21 mouse cellular contexts compared by ENCODE assay signal in genomic region chr1:91450851-91451250, GRCm38 (mm10). TPM values are rescaled to one million over a fixed set of nuclear protein-coding genes. Genes with fewer than 3 reads are reported as not detected.
DNase-seq lines count a peak whose midpoint lies in the region; ATAC-seq and TF ChIP-seq lines count a peak whose summit lies in the region.
"Had no signal": no experiment of that assay in that cellular context is flagged by ENCODE, and none has a peak within 500 bp of the region (broad histone marks: within the 10 kb centered on the region; RNA-seq: fewer than 3 reads in every experiment).

No protein-coding gene starts in this region.

- no peak for ATAC-seq in heart, embryonic 15.5 days (replicated peaks; ENCODE audit: insufficient number of reproducible peaks, insufficient read depth, low FRiP score, low read depth)
- ATAC-seq: activated CD4-positive, CD25-positive, alpha-beta regulatory T cell, adult 4 months; forebrain, embryonic 13.5 days; intestine, postnatal 0 days; lung, postnatal 0 days; midbrain, embryonic 16.5 days had no signal

- intact Hi-C loops in gastrocnemius, adult 2 months (cut with DNase I), result no loop called here

- WGBS in heart, embryonic 15.5 days, result 61% methylated on average over 5 of the region's 5 CpGs

- H3K36me3 ChIP-seq in heart, embryonic 15.5 days, result peaks cover 10% of the 10 kb centered on the region

- H3K4me2 ChIP-seq in heart, embryonic 15.5 days, result no peak overlapping the region
- H3K4me2 ChIP-seq: forebrain, embryonic 13.5 days; hindbrain, embryonic 12.5 days had no signal

- H3K27ac ChIP-seq in gastrocnemius, adult 2 months, result peak overlapping the region; percentile 41
- H3K27ac ChIP-seq in heart, embryonic 15.5 days, result peak overlapping the region; percentile 24
- H3K27ac ChIP-seq: forebrain, embryonic 13.5 days; hindbrain, embryonic 12.5 days; left cerebral cortex, adult 2 months; limb, embryonic 10.5 days; macrophage; stomach, postnatal 0 days had no signal

- no peaks in the 10 kb centered on the region for H3K27me3 ChIP-seq in heart, embryonic 15.5 days
- H3K27me3 ChIP-seq: forebrain, embryonic 13.5 days; hindbrain, embryonic 12.5 days had no signal

- no peak overlapping the region for H3K4me3 ChIP-seq in gastrocnemius, adult 2 months
- H3K4me3 ChIP-seq in heart, embryonic 15.5 days, result no peak overlapping the region
- H3K4me3 ChIP-seq: forebrain, embryonic 13.5 days; hindbrain, embryonic 12.5 days; left cerebral cortex, adult 2 months; limb, embryonic 10.5 days had no signal

- no peak overlapping the region for H3K9ac ChIP-seq in heart, embryonic 15.5 days
- H3K9ac ChIP-seq: forebrain, embryonic 13.5 days; hindbrain, embryonic 12.5 days had no signal

- H3K9me3 ChIP-seq in heart, embryonic 15.5 days (replicated peaks), result 0 out of 2 replicates have a peak, but pooled peaks cover 4% of the 10 kb centered on the region
- H3K9me3 ChIP-seq: limb, embryonic 10.5 days had no signal

- DNase-seq in heart, adult 8-10 months (ENCODE audit: low spot score), result peak; percentile 37
- DNase-seq in heart, postnatal 4 days, result no peak
- peak; percentile 86 for DNase-seq in gastrocnemius, adult 2 months
- DNase-seq in gastrocnemius, adult 8-10 months (ENCODE audit: low spot score in 2 of 2), result peak; percentile 58 to 71
- no peak for DNase-seq in adrenal gland, postnatal 4 days (ENCODE audit: low spot score in 2 of 2)
- no peak for DNase-seq in spleen, postnatal 36 days (ENCODE audit: low spot score in 2 of 2)
- DNase-seq: adrenal gland, adult 8-10 months; cerebellum, adult 18-20 months; liver; thymus, adult 2 months had no signal

- no peak for TF ChIP-seq CTCF in gastrocnemius, adult 2 months (IDR thresholded peaks at IDR 0.05)

- peaks cover 78% of the 10 kb centered on the region for H3K4me1 ChIP-seq in heart, embryonic 15.5 days (replicated peaks)

RNA-seq across cellular contexts. Expression of gene Per2, which starts 8.3 kb away (rescaled TPM):
- total RNA-seq in heart, adult 8-10 months (2022), result 10 to 100 TPM in 3 of 4 experiments, 1 to 10 TPM in 1; 8.3 to 15.0 (median 13.5) TPM
- 10 to 100 TPM in 1 of 2 experiments, 1 to 10 TPM in 1; 8.5 to 11.2 TPM for total RNA-seq in heart, postnatal 4 days (2021)
- 10 to 100 TPM in 1 of 2 experiments, 1 to 10 TPM in 1; 3.9 to 10.8 TPM for total RNA-seq in gastrocnemius, adult 2 months (2021)
- total RNA-seq in gastrocnemius, adult 8-10 months (2022), result 10 to 100 TPM in 1 of 4 experiments, 1 to 10 TPM in 3; 7.0 to 15.0 (median 8.8) TPM
- 4.5 and 5.0 TPM in 2 replicates for polyA plus RNA-seq in heart, embryonic 15.5 days (2015; fragmentation: Nextera tagmentation; extraction: Ambion mirVana)
- total RNA-seq in adrenal gland, postnatal 4 days (2021), result 10 to 100 TPM; 23.6 to 27.1 TPM

RNA-seq across cellular contexts. Expression of gene Hes6, which starts 37.0 kb away (rescaled TPM):
- 10 to 100 TPM; 18.6 to 20.4 (median 20.0) TPM for total RNA-seq in heart, adult 8-10 months (2022)
- 10 to 100 TPM; 29.6 to 30.6 TPM for total RNA-seq in heart, postnatal 4 days (2021)
- 1 to 10 TPM; 4.4 to 7.9 TPM for total RNA-seq in gastrocnemius, adult 2 months (2021)
- total RNA-seq in gastrocnemius, adult 8-10 months (2022), result 1 to 10 TPM; 6.9 to 9.2 (median 7.2) TPM
- 72.4 and 128 TPM in 2 replicates for polyA plus RNA-seq in heart, embryonic 15.5 days (2015; fragmentation: Nextera tagmentation; extraction: Ambion mirVana)
- total RNA-seq in adrenal gland, postnatal 4 days (2021), result 10 to 100 TPM; 56.0 to 71.0 TPM

RNA-seq across cellular contexts. Expression of gene Traf3ip1, which starts 43.6 kb away (rescaled TPM):
- total RNA-seq in heart, adult 8-10 months (2022), result 1 to 10 TPM; 4.2 to 5.4 (median 4.9) TPM
- total RNA-seq in heart, postnatal 4 days (2021), result 1 to 10 TPM; 4.3 to 4.6 TPM
- 1 to 10 TPM; 3.3 to 4.1 TPM for total RNA-seq in gastrocnemius, adult 2 months (2021)
- 1 to 10 TPM; 2.9 to 3.7 (median 3.3) TPM for total RNA-seq in gastrocnemius, adult 8-10 months (2022)
- polyA plus RNA-seq in heart, embryonic 15.5 days (2015; fragmentation: Nextera tagmentation; extraction: Ambion mirVana), result 3.9 and 6.1 TPM in 2 replicates
- 10 to 100 TPM; 10.5 to 12.6 TPM for total RNA-seq in adrenal gland, postnatal 4 days (2021)

RNA-seq across cellular contexts. Expression of gene Ilkap, which starts 52.2 kb away (rescaled TPM):
- 10 to 100 TPM; 41.5 to 53.3 (median 44.4) TPM for total RNA-seq in heart, adult 8-10 months (2022)
- total RNA-seq in heart, postnatal 4 days (2021), result 10 to 100 TPM; 58.2 to 59.1 TPM
- total RNA-seq in gastrocnemius, adult 2 months (2021), result 10 to 100 TPM; 38.3 to 44.6 TPM
- total RNA-seq in gastrocnemius, adult 8-10 months (2022), result 10 to 100 TPM; 31.2 to 40.1 (median 34.0) TPM
- polyA plus RNA-seq in heart, embryonic 15.5 days (2015; fragmentation: Nextera tagmentation; extraction: Ambion mirVana), result 96.7 and 110 TPM in 2 replicates
- total RNA-seq in adrenal gland, postnatal 4 days (2021), result 100 to 1,000 TPM; 104 TPM

Comparison
In these comparisons a context has a peak if more than half of its experiments do, and no peak if none do; other contexts are left out.
1. DNase-seq: peak in heart, adult 8-10 months (single experiment), gastrocnemius, adult 2 months (single experiment) and gastrocnemius, adult 8-10 months (2 of 2); none in heart, postnatal 4 days (single experiment), adrenal gland, postnatal 4 days (0 of 2) and spleen, postnatal 36 days (0 of 2).